Mouse (Mus musculus): ENCODE measurements around the gene Pbsn.
"Not testable (repeated sequence)": the region's sequence is repeated elsewhere in the genome, so short reads cannot be mapped to it uniquely, and the experiment has no call there.

Gene Pbsn

DNA sequence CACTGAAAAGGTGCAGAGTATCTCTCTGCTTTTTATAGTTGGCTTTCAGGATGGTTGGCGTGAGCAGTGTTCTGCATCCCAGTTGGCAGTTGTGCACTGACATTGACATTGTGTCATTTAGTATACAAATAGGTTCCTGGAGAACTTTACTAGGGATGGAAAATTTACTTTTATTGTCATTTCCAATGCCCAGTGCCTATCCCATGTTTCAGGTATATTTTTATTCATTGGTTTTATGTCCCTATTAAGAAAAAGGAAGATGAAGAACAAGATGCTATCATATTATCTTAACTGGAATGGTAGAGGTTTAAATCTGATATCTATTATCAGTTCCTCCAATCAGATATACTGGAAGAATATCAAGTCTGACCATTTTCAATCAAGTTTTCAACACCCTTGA, at the start of gene Pbsn:
Pbsn (minus strand) TSS at position 101 of the 400 bp plus-strand sequence.
- no peak for DNase-seq (ENCODE audit: extremely low spot score, low spot score)

DNA sequence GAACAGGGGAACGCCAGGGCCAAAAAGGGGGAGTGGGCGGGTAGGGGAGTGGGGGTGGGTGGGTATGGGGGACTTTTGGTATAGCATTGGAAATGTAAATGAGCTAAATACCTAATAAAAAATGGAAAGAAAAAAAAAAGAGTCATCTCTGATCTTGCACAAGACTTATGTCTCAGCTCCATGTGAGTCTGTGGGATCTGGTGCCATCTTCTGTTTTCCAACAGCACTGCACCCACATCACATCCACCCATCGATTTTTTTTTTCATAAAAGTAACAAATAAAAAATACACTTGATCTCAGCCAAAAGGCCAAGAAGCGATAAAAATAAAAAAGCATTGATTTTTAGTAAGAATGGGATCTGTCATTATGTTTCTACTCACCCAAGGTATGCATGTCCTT, 26.6 kb upstream of the Pbsn start:
- not testable (repeated sequence) for DNase-seq (ENCODE audit: extremely low spot score, low spot score)

DNA sequence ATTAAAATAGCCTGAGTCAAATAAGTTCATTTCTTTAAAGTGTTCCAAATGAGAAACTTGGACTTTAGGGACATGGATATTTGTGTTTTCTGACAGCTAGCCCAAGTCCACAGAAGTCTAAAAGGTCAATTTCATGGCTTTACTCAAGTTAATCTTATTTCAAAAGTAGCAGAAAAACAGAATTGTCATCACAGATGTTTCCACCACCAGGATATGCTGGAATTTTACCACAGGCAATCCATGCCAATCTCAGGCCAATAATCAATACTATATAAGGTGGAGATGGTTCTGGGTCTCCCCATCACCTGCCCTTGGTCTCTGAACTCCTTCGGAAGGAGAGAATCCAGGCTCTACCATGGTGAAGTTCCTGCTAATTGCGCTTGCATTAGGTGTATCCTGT, 11.0 kb upstream of the Pbsn start, which contains the start of gene Gm14744:
Gm14744 (plus strand) TSS at position 301 of the 400 bp plus-strand sequence.
- DNase-seq (ENCODE audit: extremely low spot score, low spot score), result not testable (repeated sequence)

DNA sequence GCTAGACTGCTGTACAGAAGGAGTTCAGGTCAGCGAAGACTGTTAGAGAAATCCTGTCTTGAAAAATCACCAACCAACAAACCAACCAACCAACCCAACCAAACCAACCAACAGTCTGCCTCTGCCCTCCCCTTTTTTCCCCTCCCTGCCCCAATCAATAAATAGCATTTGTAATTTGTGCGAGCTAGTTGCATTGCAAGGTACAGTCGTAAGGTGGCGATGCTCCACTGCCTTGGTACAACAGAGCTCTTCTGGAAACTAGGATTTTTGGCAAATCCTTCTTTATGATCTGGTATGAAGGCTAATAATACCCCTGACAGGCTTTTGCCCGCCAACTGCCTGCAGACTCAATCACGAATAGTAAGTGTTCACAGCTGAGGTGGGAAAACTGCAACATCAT, 41.4 kb downstream of the Pbsn start:
- DNase-seq (ENCODE audit: extremely low spot score, low spot score), result no peak

DNA sequence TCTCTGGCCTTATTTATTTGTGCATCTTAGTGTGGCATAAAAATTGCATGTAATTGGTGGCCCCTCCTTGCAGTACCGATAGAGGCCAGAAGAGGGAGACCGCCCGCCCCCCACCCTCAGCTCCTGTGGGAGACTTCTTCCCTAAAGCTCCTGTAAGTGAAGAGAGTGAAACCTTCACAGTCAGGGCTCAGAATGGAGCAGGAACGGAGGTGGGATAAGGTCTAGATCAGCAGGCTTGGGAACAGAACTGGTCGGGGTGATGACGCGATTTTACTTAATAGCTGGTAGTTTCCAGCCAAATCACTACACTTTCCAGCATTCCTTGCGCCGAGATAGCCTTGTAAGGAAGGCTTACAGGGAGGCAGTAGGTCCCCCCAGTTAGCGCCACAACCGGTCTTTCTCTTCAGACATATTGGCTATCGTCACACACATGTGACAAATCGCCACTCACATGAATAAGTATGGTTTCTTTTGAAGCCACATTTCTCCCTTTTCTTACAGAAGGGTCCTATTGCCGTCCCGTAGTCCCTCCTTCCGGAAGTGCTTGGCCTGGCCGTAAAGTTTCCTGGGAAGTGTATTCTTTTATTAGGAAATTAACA, 42.7 kb downstream of the Pbsn start:
- peak; percentile 61 for DNase-seq (ENCODE audit: extremely low spot score, low spot score)

DNA sequence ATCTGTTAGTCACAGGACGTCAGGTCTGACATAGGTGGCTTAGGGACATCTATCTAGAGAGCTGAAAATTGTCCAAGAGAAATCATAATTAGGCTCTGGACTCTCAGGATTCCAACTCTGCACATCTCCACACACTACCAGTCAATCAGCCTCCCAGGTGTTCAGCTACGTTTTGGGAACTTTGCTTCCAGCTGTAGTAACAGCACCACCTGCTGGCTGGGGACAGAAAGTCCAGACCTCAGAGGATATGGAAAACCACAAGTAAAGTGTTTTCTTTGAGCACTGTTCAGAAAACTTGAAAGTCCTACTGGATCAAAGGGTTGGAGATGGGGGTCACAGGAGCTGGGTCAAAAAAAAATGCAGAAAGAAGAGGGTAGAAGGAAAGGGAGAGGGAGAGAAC, 44.8 kb downstream of the Pbsn start:
- peak; percentile 17 for DNase-seq (ENCODE audit: extremely low spot score, low spot score)

DNA sequence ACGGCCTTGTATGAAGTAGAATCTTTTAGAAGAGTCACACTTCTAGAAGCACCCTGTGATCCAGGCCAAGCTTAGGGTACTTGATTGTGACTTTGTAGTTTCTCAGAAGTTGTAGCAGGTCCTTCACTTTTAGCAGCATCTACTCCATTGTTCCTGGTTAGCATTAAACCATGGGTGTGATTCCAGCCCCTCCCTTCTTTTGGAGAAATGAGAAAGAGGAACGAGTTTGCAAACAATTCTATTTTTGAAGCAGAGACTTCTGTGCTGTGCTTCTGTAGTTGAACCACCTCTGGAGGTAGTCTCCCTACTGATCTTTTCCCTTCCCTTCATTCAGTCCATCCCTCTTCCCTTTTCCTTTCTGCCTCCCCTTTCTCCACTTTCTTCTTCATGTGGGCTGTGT, 51.1 kb downstream of the Pbsn start:
- no peak for DNase-seq (ENCODE audit: extremely low spot score, low spot score)

DNA sequence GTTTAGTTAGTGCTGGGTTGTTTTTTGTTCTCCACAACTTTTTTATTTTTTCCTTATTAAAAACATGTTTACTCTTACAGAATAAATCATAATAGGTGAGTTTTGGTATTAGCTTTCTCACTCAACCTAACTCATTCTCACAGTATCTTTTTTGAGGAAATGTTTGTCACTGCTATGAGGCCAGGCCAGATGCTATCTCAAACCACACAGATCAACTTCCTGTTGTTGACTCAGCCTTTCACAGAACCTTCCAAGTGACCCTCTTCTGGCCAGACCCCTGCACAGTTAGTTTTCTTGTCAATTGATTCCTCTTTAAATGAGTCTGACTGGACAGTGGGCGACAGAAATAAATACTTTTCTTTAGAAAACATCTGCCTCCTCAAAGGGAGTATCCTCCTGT, 51.9 kb downstream of the Pbsn start:
- DNase-seq (ENCODE audit: extremely low spot score, low spot score), result no peak

DNA sequence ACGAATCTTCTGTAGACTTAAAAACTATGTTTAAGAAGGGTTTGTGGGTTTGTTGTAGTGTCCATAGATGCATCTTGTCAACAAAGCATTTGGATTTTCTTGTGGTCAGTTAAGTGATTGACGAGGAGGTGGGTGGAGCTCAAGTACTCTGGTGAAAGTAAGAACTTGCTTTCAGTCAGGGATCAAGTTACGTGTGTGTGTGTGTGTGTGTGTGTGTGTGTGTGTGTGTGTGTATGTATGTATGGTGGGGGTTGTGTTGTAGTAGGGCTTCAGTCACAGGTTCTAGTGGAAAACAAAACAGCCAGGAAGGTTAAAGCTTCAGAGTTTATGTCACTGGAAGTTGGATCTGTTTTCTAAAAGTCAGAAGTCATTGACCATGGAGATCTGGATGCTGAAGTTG, 53.9 kb downstream of the Pbsn start:
- no peak for DNase-seq (ENCODE audit: extremely low spot score, low spot score)

DNA sequence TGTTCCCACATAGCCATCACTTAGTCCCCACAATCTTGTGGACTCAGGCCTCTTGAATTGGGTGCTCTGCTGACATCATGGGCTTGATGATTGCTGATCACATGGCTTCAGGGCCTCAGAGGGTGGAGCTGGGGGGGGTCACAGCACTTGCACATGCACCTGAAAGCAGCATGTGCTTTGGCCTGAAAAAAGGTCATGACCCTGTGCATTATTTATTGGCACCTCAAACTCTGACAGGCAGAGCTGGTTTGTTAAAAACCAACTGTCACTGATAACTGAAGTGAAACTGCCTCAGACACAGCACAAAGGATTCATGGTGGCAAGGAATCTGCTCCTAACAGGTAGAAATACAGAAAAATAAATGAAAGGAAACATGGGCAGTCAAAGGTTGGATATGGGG, 55.6 kb downstream of the Pbsn start:
- DNase-seq (ENCODE audit: extremely low spot score, low spot score), result no peak

DNA sequence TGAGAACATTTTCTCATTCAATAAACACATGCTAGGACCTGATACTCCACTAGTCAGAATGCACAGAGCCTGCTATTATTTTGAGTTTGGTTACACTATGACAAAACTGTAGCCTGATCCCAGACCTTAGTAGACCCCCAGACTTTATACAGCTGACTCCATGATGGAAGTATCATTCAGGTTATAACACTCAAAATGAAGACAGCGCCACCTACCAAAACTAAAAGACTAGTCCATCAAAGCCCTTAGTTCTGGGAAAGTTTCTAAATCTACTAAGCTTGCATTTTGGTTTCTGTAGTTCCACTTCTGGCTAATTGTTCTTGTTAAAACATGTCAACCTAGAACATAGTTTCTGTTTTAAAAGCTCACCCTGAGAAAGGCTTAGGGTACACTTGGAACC, 56.5 kb downstream of the Pbsn start:
- no peak for DNase-seq (ENCODE audit: extremely low spot score, low spot score)

DNA sequence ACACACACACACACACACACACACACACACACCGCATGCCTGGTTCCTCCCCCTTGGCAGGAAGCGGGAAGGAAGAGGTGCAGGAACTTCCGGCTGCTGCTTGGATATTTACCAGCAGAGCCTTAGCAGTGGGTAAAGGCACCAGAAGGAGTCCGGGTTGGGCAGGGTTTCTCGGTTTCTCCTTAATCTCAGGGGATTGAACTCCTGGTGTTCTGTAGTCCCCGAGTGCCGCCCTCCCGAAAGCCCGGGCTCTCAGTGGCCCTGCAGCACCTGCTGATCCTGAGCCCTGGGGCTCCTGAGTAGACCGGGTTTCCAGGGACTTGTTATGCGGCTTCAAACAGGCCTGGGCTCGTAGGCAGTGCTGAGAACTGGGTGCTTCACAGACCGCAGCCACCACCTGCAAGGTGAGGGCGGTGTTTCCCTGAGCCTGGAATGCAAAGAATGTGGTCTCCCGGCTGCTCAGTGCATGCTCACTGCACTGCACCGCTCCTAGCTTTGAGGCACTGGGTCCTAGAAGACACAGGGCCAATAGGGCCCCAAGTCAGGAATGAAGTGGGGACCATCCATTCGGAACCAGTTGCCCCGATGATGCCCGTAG, 57.1 kb downstream of the Pbsn start, which contains the start of gene Prkx:
Prkx (minus strand) TSS at position 41 of the 598 bp plus-strand sequence.
- peak; percentile 57 for DNase-seq (ENCODE audit: extremely low spot score, low spot score)

DNA sequence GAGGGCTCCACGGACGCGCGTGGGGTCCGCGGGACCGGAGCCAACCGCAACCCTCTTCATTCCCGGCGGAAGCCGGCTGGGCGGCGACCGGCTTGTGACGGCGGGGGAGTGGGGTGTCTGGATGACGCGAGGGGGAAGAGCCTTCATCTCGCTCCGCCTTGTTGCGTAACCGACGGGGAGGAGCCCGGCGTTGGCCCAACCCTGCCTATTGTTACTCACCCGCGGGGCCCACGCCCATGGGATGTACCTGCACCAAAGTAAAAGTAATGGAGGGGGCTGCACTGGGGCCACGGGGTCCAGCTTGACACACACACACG, 57.6 kb downstream of the Pbsn start:
- DNase-seq (ENCODE audit: extremely low spot score, low spot score), result peak; percentile 72

DNA sequence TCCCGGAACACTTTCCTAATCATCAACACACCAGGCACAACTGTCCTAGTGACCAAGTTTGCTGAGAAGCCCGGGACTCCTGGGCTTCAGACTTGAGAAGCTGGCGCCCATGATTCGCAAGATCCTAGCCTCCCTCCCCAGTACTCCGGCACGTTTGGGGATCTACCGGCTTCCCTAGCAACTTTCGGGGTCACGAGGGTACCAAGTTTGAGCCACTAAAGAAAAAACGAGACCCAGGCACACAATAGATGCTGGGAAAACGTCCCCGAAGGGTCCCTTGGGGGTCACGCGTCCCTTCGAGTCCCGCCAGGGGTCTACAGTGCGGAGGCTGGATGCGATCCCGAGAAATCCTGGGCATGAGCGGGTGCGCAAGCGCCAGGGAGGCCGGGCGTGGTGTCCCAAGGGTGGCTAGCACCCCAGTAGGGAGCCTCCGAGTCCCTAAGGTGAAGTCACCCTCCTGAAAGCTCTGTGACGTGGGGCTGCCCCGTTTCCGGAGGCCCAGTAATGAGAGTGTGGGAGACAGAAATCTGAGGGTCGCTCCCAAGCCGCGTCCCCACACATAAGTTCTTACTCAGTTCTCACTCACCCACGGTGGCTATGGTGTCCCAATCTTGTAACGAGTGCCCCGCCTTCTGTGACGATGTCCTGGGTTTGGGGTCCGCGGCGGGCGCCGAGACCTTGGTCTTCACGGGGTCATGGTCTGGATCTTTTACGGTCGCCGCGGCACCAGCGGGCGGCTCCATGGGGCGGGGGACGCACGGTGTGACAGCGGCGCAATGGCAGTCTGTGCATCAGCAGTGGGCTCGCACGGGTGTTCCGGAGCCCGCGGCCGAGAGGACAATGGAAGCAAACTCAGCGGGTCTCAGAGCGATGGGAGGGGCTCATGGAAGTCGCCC, 58.2 kb downstream of the Pbsn start:
- no peak for DNase-seq (ENCODE audit: extremely low spot score, low spot score)

DNA sequence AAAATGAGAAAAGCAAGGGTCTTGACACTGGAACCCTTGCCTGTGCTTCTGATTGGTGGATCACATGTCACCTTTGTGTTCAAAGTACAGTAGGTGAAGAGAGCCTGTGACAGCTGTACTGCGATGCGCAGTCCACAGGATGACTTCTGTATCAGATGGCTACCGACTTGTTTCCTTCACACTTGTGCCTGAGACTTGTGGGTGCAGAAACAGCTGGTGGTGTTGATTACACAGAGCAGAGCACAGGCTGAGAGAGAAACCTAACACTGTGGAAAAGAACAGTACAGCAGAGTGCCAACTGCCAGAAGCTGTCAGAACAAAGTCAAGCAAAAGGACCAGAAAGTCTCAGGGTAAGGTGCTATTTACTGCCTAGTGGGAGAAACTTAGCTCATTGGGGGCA, 64.7 kb downstream of the Pbsn start:
- DNase-seq (ENCODE audit: extremely low spot score, low spot score), result no peak

Data from neural tube, embryonic 10.5 days (tissue).